Mouse (Mus musculus) myocyte (in vitro differentiated cells): ENCODE measurements around the gene Rps28.

Experiments used
- MAX ChIP-seq: IDR thresholded peaks from one replicate; pipeline ENCODE4 v1.6.1; 2011; ENCODE audit warnings: low read depth, mild to moderate bottlenecking, control low read depth
- MYOG ChIP-seq, 3 experiments: IDR thresholded peaks; one replicate each; pipeline ENCODE4 v1.6.1; 2011; ENCODE audit warnings: control low read depth in 2 of 3, low read depth in 2 of 3, mild to moderate bottlenecking in 2 of 3; ENCODE audit not compliant: insufficient read length in 2 of 3, control insufficient read depth in 1 of 3, insufficient read depth in 1 of 3
- POLR2A ChIP-seq: IDR thresholded peaks from one replicate; pipeline ENCODE4 v1.6.1; 2011; ENCODE audit warnings: low read depth, mild to moderate bottlenecking, control low read depth, moderate library complexity; ENCODE audit not compliant: insufficient read length
- TCF12 ChIP-seq: IDR thresholded peaks from one replicate; pipeline ENCODE4 v1.6.1; 2011; ENCODE audit warnings: mild to moderate bottlenecking, control low read depth; ENCODE audit not compliant: poor library complexity, insufficient read depth, severe bottlenecking

DNA sequence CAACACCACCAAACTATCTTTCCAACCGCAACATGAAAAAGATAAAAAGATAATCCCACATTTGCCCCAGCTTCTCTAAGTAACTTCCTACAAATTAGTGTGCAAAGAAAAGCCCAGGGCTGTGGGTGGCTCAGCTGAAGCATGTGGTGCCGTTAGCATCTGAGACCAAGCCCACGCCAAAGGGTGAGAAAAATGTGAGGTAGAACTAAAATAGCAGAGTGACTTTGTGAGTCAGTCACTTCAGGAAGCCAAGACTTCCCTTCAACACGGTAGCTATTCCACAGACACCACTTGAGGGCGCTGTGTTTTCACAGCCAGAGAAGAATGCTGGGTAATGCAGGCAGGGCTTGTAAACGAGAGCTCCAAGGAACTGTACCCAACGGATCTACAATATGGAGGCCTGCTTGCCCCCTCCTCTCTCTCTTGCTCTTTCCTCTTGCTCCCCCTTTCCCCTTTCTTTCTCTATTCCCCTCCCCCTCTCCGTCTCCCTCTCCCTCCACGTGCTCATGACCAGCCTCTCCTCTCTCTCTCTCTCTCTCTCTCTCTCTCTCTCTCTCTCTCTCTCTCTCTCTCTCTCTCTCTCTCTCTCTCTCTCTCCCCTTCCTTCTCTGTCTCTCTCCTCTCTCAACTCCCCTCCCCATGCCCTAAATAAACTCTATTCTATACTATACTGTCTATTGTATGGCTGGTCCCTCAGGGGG is 41.1 kb upstream of the Rps28 start:
- TF ChIP-seq TCF12 (no peak), MAX (no peak), POLR2A (no peak), MYOG (IDR thresholded peaks at IDR 0.05; ENCODE audit: control insufficient read depth in 1 of 3, insufficient read depth in 1 of 3, insufficient read length in 2 of 3, low read depth in 2 of 3) (no peak)
